Mouse (Mus musculus): Measurements from ENCODE around the gene Wfdc13. TPM values are rescaled to one million over a fixed set of nuclear protein-coding genes. Genes with fewer than 3 reads are reported as not detected.
"Not testable (repeated sequence)": the region's sequence is repeated elsewhere in the genome, so short reads cannot be mapped to it uniquely, and the experiment has no call there.

Wfdc13 gene
- polyA plus RNA-seq, 1 experiment from 2014 or later: not detected

DNA sequence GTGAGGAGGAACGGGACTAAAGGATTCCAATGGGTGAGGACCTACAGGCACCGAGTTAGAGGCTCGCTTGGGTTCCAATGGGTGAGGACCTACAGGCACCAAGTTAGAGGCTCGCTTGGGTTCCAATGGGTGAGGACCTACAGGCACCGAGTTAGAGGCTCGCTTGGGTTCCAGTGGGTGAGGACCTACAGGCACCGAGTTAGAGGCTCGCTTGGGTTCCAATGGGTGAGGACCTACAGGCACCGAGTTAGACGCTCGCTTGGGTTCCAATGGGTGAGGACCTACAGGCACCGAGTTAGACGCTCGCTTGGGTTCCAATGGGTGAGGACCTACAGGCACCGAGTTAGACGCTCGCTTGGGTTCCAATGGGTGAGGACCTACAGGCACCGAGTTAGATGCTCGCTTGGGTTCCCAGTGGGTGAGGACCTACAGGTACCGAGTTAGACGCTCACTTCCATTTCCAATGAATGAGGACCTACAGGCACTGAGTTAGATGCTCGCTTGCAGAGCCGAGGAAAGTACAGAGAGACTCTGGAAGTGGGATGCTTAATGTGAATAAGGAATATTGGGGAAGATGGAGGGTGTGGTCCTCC lies 31.4 kb downstream of the Wfdc13 start:
- not testable (repeated sequence) for H3K36me3 ChIP-seq; H3K4me2 ChIP-seq; H3K27ac ChIP-seq (replicated peaks); H3K9ac ChIP-seq; H3K4me3 ChIP-seq; H3K9me3 ChIP-seq; H3K4me1 ChIP-seq; ATAC-seq (ENCODE audit: extremely low read depth, insufficient number of reproducible peaks, low FRiP score, low TSS enrichment); H3K27me3 ChIP-seq (replicated peaks)
- 81% methylated on average over 23 of the region's 23 CpGs for WGBS

DNA sequence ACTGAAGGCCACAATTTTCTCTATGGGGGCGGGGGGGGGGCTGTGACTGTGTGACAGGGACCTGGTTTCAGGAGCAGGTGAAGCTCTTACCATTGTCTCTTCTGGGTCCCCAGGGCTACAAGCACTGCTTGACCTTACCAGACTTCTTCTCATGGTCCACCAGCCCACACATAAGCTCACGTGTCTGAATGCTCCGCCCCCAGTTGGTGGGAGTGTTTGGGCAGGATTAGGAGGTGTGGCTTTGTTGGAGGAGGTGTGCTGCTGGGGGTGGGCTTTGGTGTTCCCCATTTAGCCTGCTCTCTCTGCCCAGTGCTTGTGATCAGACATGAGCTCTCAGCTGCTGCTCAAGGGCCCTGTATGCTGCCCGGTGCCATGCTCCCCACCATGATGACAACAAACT lies 38.4 kb downstream of the Wfdc13 start:
- H3K4me3 ChIP-seq: no peak overlapping the region
- H3K9me3 ChIP-seq: no peaks in the 10 kb centered on the region
- H3K4me1 ChIP-seq: no peaks in the 10 kb centered on the region
- no peak overlapping the region for H3K4me2 ChIP-seq
- H3K27me3 ChIP-seq (replicated peaks): peaks cover 15% of the 10 kb centered on the region; the same call in 1 of the 2 replicates
- no peak overlapping the region for H3K9ac ChIP-seq
- 45% methylated on average over 4 of the region's 4 CpGs for WGBS
- H3K36me3 ChIP-seq: no peaks in the 10 kb centered on the region
- H3K27ac ChIP-seq (replicated peaks): no peak overlapping the region
- ATAC-seq (ENCODE audit: extremely low read depth, insufficient number of reproducible peaks, low FRiP score, low TSS enrichment): no peak

DNA sequence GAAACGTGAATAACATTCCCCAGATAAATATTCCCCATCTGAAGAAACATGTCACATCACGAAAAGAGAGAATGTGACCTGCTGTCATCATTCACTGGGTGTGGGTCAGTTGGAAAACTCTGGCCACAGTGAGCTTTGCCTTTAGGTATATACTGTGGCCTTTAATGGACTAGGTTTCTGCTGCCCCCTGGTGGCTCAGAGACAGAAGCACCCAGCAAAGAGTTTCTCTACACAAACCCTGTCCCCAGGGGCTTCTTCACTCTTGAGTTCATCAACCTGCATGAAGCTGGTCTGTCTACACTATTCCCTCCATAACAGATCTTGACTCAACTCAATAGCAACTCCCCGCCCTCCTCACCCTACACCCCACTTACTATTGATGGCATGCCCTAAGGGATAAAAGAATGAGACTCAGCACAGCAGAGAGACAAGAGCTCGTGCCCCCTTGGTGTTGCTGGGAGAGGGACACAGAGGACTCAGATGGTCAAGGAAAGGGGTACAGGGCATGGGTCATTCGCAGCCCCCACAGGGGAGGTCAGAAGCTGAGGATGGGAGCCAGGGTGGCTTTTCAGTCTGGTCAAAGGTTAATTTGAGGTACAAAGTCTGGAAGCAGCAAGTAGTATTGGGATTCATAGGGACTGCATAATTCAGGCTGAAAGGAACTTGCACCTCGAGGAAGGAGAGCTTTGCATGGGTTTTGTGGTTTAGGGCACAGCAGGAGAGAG lies 41.1 kb downstream of the Wfdc13 start:
- ATAC-seq (ENCODE audit: extremely low read depth, insufficient number of reproducible peaks, low FRiP score, low TSS enrichment): no peak
- no peaks in the 10 kb centered on the region for H3K4me1 ChIP-seq
- no peak overlapping the region for H3K4me3 ChIP-seq
- 21% methylated on average over 6 of the region's 6 CpGs for WGBS
- no peak overlapping the region for H3K27ac ChIP-seq (replicated peaks)
- no peaks in the 10 kb centered on the region for H3K9me3 ChIP-seq
- H3K4me2 ChIP-seq: no peak overlapping the region
- H3K27me3 ChIP-seq (replicated peaks): 0 out of 2 replicates have a peak, but pooled peaks cover 15% of the 10 kb centered on the region
- H3K36me3 ChIP-seq: no peaks in the 10 kb centered on the region
- H3K9ac ChIP-seq: no peak overlapping the region

DNA sequence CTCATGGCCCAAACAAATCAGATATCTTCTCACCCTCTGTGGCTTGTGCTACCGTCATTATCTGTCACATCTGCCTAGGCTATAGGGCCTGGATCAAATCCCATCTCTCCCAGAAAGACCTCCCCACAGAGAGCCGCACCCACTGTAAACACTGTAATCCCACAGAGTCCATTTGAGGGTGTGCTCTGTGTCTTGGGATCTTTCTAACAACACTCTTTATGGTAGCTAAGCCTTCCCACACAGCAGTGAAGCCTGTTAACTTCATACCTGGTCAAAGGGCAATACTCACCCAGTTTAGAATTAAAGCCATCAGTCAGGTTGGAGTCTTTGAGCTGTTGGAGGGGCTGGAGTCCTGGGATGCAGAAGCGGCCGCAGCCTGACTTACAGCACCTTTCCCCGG lies 46.8 kb downstream of the Wfdc13 start:
- Histone ChIP-seq H3K27me3 (replicated peaks) (peaks cover 8% of the 10 kb centered on the region; the same call in 1 of the 2 replicates), H3K4me2 (no peak overlapping the region), H3K27ac (replicated peaks) (no peak overlapping the region), H3K9me3 (no peaks in the 10 kb centered on the region), H3K9ac (no peak overlapping the region), H3K4me1 (no peaks in the 10 kb centered on the region), H3K36me3 (no peaks in the 10 kb centered on the region), H3K4me3 (no peak overlapping the region)
- WGBS: 63% methylated on average over 5 of the region's 5 CpGs
- ATAC-seq (ENCODE audit: extremely low read depth, insufficient number of reproducible peaks, low FRiP score, low TSS enrichment): no peak

DNA sequence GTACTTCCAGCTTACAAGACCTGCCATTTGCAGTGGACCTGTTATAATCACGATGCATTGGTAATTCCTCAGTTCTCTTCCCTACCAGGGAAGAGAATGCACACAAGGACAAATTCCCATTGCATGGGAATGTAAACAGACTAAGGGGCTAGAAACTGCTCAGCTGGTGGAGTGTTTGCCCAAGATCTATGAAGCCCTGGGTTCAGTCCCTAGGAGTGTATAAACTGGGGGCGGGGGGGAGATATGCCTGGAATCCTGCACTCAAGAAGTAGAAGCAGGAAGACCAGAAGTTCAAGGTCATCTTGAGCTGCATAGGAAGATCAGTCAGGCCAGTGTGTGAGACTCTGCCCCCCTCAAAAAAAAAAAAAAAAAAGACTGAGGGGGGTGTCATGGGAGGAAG lies 48.4 kb downstream of the Wfdc13 start:
- Histone ChIP-seq H3K4me2 (no peak overlapping the region), H3K4me3 (no peak overlapping the region), H3K27me3 (replicated peaks) (no peaks in the 10 kb centered on the region; the same call in 1 of the 2 replicates), H3K9ac (no peak overlapping the region), H3K36me3 (no peaks in the 10 kb centered on the region), H3K9me3 (no peaks in the 10 kb centered on the region), H3K27ac (replicated peaks) (no peak overlapping the region), H3K4me1 (no peaks in the 10 kb centered on the region)
- no peak for ATAC-seq (ENCODE audit: extremely low read depth, insufficient number of reproducible peaks, low FRiP score, low TSS enrichment)
- 75% methylated on average over 2 of the region's 2 CpGs for WGBS

DNA sequence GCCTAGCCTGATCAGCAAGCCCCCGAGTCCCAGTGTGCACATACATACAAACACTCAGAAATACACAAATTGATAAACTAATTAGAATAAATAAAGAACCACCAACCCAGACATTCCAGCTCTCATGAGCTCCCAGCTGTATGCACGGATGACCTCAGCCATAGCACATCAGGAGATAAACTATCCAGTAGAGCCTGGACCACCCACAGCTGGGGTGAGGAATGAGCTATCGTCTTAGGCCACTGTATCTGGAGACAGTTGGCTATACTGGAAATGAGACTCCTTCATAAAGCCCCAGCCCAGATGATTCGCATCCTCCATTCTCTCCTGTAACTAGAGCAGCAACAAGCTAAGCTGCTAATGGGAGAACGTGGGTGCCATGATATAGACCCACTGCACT lies 49.9 kb downstream of the Wfdc13 start:
- no peaks in the 10 kb centered on the region for H3K36me3 ChIP-seq
- H3K4me1 ChIP-seq: no peaks in the 10 kb centered on the region
- 64% methylated on average over 5 of the region's 5 CpGs for WGBS
- H3K4me3 ChIP-seq: no peak overlapping the region
- H3K27me3 ChIP-seq (replicated peaks): peaks cover 4% of the 10 kb centered on the region; the same call in 1 of the 2 replicates
- no peak for ATAC-seq (ENCODE audit: extremely low read depth, insufficient number of reproducible peaks, low FRiP score, low TSS enrichment)
- H3K9ac ChIP-seq: no peak overlapping the region
- H3K27ac ChIP-seq (replicated peaks): no peak overlapping the region
- no peaks in the 10 kb centered on the region for H3K9me3 ChIP-seq
- H3K4me2 ChIP-seq: no peak overlapping the region

DNA sequence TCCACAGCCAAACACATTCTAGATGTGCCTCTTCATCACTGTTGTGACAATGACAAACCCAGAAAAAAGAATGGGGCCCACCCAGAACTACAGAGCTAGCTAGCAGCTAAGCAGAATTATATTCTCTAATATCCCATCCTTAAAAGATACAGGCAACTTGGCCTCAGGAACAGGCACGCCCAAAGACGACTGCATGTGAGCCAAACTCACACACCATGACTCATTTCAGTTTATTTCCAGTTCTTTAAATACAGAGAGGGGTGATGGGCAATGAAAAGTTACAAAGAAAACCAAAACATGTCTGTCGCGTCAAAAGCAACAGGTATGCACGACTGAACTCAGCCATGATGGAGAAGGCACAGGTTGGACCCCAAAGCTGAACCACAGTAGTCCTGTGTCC lies 50.5 kb downstream of the Wfdc13 start:
- WGBS: 77% methylated on average over 5 of the region's 5 CpGs
- Histone ChIP-seq H3K4me1 (no peaks in the 10 kb centered on the region), H3K9ac (no peak overlapping the region), H3K9me3 (no peaks in the 10 kb centered on the region), H3K27me3 (replicated peaks) (peaks cover 4% of the 10 kb centered on the region), H3K27ac (replicated peaks) (no peak overlapping the region), H3K4me2 (no peak overlapping the region), H3K36me3 (no peaks in the 10 kb centered on the region), H3K4me3 (no peak overlapping the region)
- no peak for ATAC-seq (ENCODE audit: extremely low read depth, insufficient number of reproducible peaks, low FRiP score, low TSS enrichment)

Other genes with a start within 250 kb of the Wfdc13 start
- 36.6 and 46.5 TPM in 2 replicates for gene Sdc4, start 241.2 kb upstream of the Wfdc13 start, polyA plus RNA-seq (2015; fragmentation: Nextera tagmentation; extraction: Ambion mirVana)
- 37.2 and 43.0 TPM in 2 replicates for gene Sys1, start 228.1 kb upstream of the Wfdc13 start, polyA plus RNA-seq (2015; fragmentation: Nextera tagmentation; extraction: Ambion mirVana)
- 8.7 and 11.7 TPM in 2 replicates for gene Gm20458, start 224.1 kb upstream of the Wfdc13 start, polyA plus RNA-seq (2015; fragmentation: Nextera tagmentation; extraction: Ambion mirVana)
- gene Trp53tg5, start 211.4 kb upstream of the Wfdc13 start, polyA plus RNA-seq (2015; fragmentation: Nextera tagmentation; extraction: Ambion mirVana): not detected in 2 replicates
- 8.9 and 17.9 TPM in 2 replicates for gene Dbndd2, start 199.0 kb upstream of the Wfdc13 start, polyA plus RNA-seq (2015; fragmentation: Nextera tagmentation; extraction: Ambion mirVana)
- 53.0 and 54.5 TPM in 2 replicates for gene Pigt, start 187.6 kb upstream of the Wfdc13 start, polyA plus RNA-seq (2015; fragmentation: Nextera tagmentation; extraction: Ambion mirVana)
- gene Wfdc2, start 122.7 kb upstream of the Wfdc13 start, polyA plus RNA-seq (2015; fragmentation: Nextera tagmentation; extraction: Ambion mirVana): 11.1 and 12.7 TPM in 2 replicates
- not detected in 2 replicates for gene Spint3, start 111.6 kb upstream of the Wfdc13 start, polyA plus RNA-seq (2015; fragmentation: Nextera tagmentation; extraction: Ambion mirVana)
- 0.44 TPM in 1 of 2 replicates, not detected in the other for gene Wfdc6a, start 99.7 kb upstream of the Wfdc13 start, polyA plus RNA-seq (2015; fragmentation: Nextera tagmentation; extraction: Ambion mirVana)
- gene Eppin, start 91.5 kb upstream of the Wfdc13 start, polyA plus RNA-seq (2015; fragmentation: Nextera tagmentation; extraction: Ambion mirVana): not detected in 2 replicates
- not detected in 2 replicates for gene Wfdc6b, start 71.6 kb upstream of the Wfdc13 start, polyA plus RNA-seq (2015; fragmentation: Nextera tagmentation; extraction: Ambion mirVana)
- not detected in 2 replicates for gene Wfdc8, start 71.5 kb upstream of the Wfdc13 start, polyA plus RNA-seq (2015; fragmentation: Nextera tagmentation; extraction: Ambion mirVana)
- gene Wfdc16, start 46.3 kb upstream of the Wfdc13 start, polyA plus RNA-seq (2015; fragmentation: Nextera tagmentation; extraction: Ambion mirVana): not detected in 2 replicates
- gene Wfdc10, start 29.1 kb upstream of the Wfdc13 start, polyA plus RNA-seq (2015; fragmentation: Nextera tagmentation; extraction: Ambion mirVana): not detected in 2 replicates
- not detected in 2 replicates for gene Wfdc9, start 28.5 kb upstream of the Wfdc13 start, polyA plus RNA-seq (2015; fragmentation: Nextera tagmentation; extraction: Ambion mirVana)
- gene Wfdc11, start 11.0 kb upstream of the Wfdc13 start, polyA plus RNA-seq (2015; fragmentation: Nextera tagmentation; extraction: Ambion mirVana): not detected in 2 replicates
- not detected in 2 replicates for gene Spint4, start 13.4 kb downstream of the Wfdc13 start, polyA plus RNA-seq (2015; fragmentation: Nextera tagmentation; extraction: Ambion mirVana)
- not detected in 2 replicates for gene Spint5, start 30.2 kb downstream of the Wfdc13 start, polyA plus RNA-seq (2015; fragmentation: Nextera tagmentation; extraction: Ambion mirVana)
- 0.27 and 0.28 TPM in 2 replicates for gene Wfdc3, start 60.8 kb downstream of the Wfdc13 start, polyA plus RNA-seq (2015; fragmentation: Nextera tagmentation; extraction: Ambion mirVana)
- gene Dnttip1, start 60.9 kb downstream of the Wfdc13 start, polyA plus RNA-seq (2015; fragmentation: Nextera tagmentation; extraction: Ambion mirVana): 55.0 and 56.9 TPM in 2 replicates
- 434 and 464 TPM in 2 replicates for gene Ube2c, start 84.8 kb downstream of the Wfdc13 start, polyA plus RNA-seq (2015; fragmentation: Nextera tagmentation; extraction: Ambion mirVana)
- 1.0 and 3.8 TPM in 2 replicates for gene Tnnc2, start 94.9 kb downstream of the Wfdc13 start, polyA plus RNA-seq (2015; fragmentation: Nextera tagmentation; extraction: Ambion mirVana)
- gene Snx21, start 100.7 kb downstream of the Wfdc13 start, polyA plus RNA-seq (2015; fragmentation: Nextera tagmentation; extraction: Ambion mirVana): 26.7 and 31.8 TPM in 2 replicates
- gene Acot8, start 119.8 kb downstream of the Wfdc13 start, polyA plus RNA-seq (2015; fragmentation: Nextera tagmentation; extraction: Ambion mirVana): 12.0 and 18.0 TPM in 2 replicates
- gene Zswim3, start 120.0 kb downstream of the Wfdc13 start, polyA plus RNA-seq (2015; fragmentation: Nextera tagmentation; extraction: Ambion mirVana): 5.0 and 5.4 TPM in 2 replicates
- gene Zswim1, start 137.6 kb downstream of the Wfdc13 start, polyA plus RNA-seq (2015; fragmentation: Nextera tagmentation; extraction: Ambion mirVana): 8.7 and 9.0 TPM in 2 replicates
- gene Spata25, start 143.4 kb downstream of the Wfdc13 start, polyA plus RNA-seq (2015; fragmentation: Nextera tagmentation; extraction: Ambion mirVana): not detected in 2 replicates
- gene Ctsa, start 147.8 kb downstream of the Wfdc13 start, polyA plus RNA-seq (2015; fragmentation: Nextera tagmentation; extraction: Ambion mirVana): 171 and 180 TPM in 2 replicates
- gene Neurl2, start 148.3 kb downstream of the Wfdc13 start, polyA plus RNA-seq (2015; fragmentation: Nextera tagmentation; extraction: Ambion mirVana): 44.5 and 46.7 TPM in 2 replicates
- gene Pltp, start 172.6 kb downstream of the Wfdc13 start, polyA plus RNA-seq (2015; fragmentation: Nextera tagmentation; extraction: Ambion mirVana): 11.8 and 14.9 TPM in 2 replicates
- gene Pcif1, start 194.2 kb downstream of the Wfdc13 start, polyA plus RNA-seq (2015; fragmentation: Nextera tagmentation; extraction: Ambion mirVana): 56.0 and 63.1 TPM in 2 replicates
- gene Zfp335, start 226.7 kb downstream of the Wfdc13 start, polyA plus RNA-seq (2015; fragmentation: Nextera tagmentation; extraction: Ambion mirVana): 8.8 and 9.2 TPM in 2 replicates

All from heart, embryonic 13.5 days (tissue).